Mouse (Mus musculus): ENCODE data around the gene Irf9. TPM values are rescaled to one million over a fixed set of nuclear protein-coding genes. Genes with fewer than 3 reads are reported as not detected.

The Irf9 gene
- total RNA-seq, 2 experiments from 2014 or later = 4.7 to 5.1 TPM

GRCm38 (mm10) chr14:55658011-55658410 is 54.6 kb downstream of the Irf9 start:
- no peak overlapping the region for H3K4me3 ChIP-seq
- no peak overlapping the region; the same call in 1 of the 2 replicates for H3K27ac ChIP-seq
- TF ChIP-seq CTCF (IDR thresholded peaks at IDR 0.05) = no peak
- intact Hi-C loops (cut with DNase I) = no loop called here
- no peak for DNase-seq

Other genes starting within 250 kb of the Irf9 start
- 10 to 100 TPM; 28.4 to 68.7 TPM for gene Dhrs4, start 124.8 kb upstream of the Irf9 start, total RNA-seq (2021)
- under 1 TPM; 0.43 to 0.95 TPM for gene Carmil3, start 112.9 kb upstream of the Irf9 start, total RNA-seq (2021)
- not detected for gene Cpne6, start 93.1 kb upstream of the Irf9 start, total RNA-seq (2021)
- gene Nrl, start 78.6 kb upstream of the Irf9 start, total RNA-seq (2021) = not detected
- 1 to 10 TPM; 3.5 to 4.2 TPM for gene Pck2, start 63.3 kb upstream of the Irf9 start, total RNA-seq (2021)
- gene Dcaf11, start 43.6 kb upstream of the Irf9 start, total RNA-seq (2021) = 100 to 1,000 TPM; 129 to 133 TPM
- not detected for gene A730061H03Rik, start 43.2 kb upstream of the Irf9 start, total RNA-seq (2021)
- 100 to 1,000 TPM; 282 to 334 TPM for gene Fitm1, start 28.0 kb upstream of the Irf9 start, total RNA-seq (2021)
- 10 to 100 TPM; 53.3 to 75.5 TPM for gene Psme1, start 25.4 kb upstream of the Irf9 start, total RNA-seq (2021)
- 10 to 100 TPM; 30.3 to 45.2 TPM for gene Emc9, start 18.3 kb upstream of the Irf9 start, total RNA-seq (2021)
- 10 to 100 TPM; 33.8 to 54.8 TPM for gene Psme2, start 12.5 kb upstream of the Irf9 start, total RNA-seq (2021)
- gene Rnf31, start 11.9 kb upstream of the Irf9 start, total RNA-seq (2021) = 10 to 100 TPM; 17.1 to 20.4 TPM
- not detected for gene Rec8, start 14.5 kb downstream of the Irf9 start, total RNA-seq (2021)
- 10 to 100 TPM; 73.2 to 81.0 TPM for gene Ipo4, start 32.4 kb downstream of the Irf9 start, total RNA-seq (2021)
- 1 to 10 TPM; 1.1 to 2.3 TPM for gene Gm49378, start 34.3 kb downstream of the Irf9 start, total RNA-seq (2021)
- 10 to 100 TPM; 15.0 to 21.3 TPM for gene Tm9sf1, start 40.2 kb downstream of the Irf9 start, total RNA-seq (2021)
- under 1 TPM; 0.20 to 0.28 TPM for gene Tssk4, start 46.6 kb downstream of the Irf9 start, total RNA-seq (2021)
- gene Mdp1, start 56.9 kb downstream of the Irf9 start, total RNA-seq (2021) = 10 to 100 TPM; 17.4 to 23.8 TPM
- 1 to 10 TPM; 2.4 to 3.1 TPM for gene Gmpr2, start 68.4 kb downstream of the Irf9 start, total RNA-seq (2021)
- gene Nedd8, start 68.6 kb downstream of the Irf9 start, total RNA-seq (2021) = 100 to 1,000 TPM; 188 to 211 TPM
- 10 to 100 TPM; 10.4 to 13.1 TPM for gene Tinf2, start 78.2 kb downstream of the Irf9 start, total RNA-seq (2021)
- under 1 TPM in 1 of 2 experiments, not detected in 1; 0.11 TPM for gene Tgm1, start 110.4 kb downstream of the Irf9 start, total RNA-seq (2021)
- 10 to 100 TPM in 1 of 2 experiments, 1 to 10 TPM in 1; 9.8 to 10.6 TPM for gene Rabggta, start 118.7 kb downstream of the Irf9 start, total RNA-seq (2021)
- gene Dhrs1, start 142.1 kb downstream of the Irf9 start, total RNA-seq (2021) = 10 to 100 TPM; 29.1 to 33.0 TPM
- 10 to 100 TPM in 1 of 2 experiments, 1 to 10 TPM in 1; 9.8 to 10.4 TPM for gene Nop9, start 142.1 kb downstream of the Irf9 start, total RNA-seq (2021)
- gene Cideb, start 154.9 kb downstream of the Irf9 start, total RNA-seq (2021) = not detected
- not detected for gene Ltb4r2, start 157.9 kb downstream of the Irf9 start, total RNA-seq (2021)
- gene Ltb4r1, start 162.4 kb downstream of the Irf9 start, total RNA-seq (2021) = under 1 TPM in 1 of 2 experiments, not detected in 1; 0.18 TPM
- gene Adcy4, start 180.5 kb downstream of the Irf9 start, total RNA-seq (2021) = 10 to 100 TPM in 1 of 2 experiments, 1 to 10 TPM in 1; 6.8 to 10.1 TPM
- 1 to 10 TPM in 1 of 2 experiments, under 1 TPM in 1; 0.64 to 1.1 TPM for gene Ripk3, start 185.3 kb downstream of the Irf9 start, total RNA-seq (2021)
- 1 to 10 TPM; 3.4 to 3.8 TPM for gene Nfatc4, start 219.6 kb downstream of the Irf9 start, total RNA-seq (2021)